Mouse (Mus musculus) midbrain, embryonic 14.5 days (tissue): ENCODE measurements at regions not wholly inside any gene's neighbourhood (a gene's known extent, or its start where the extent isn't known, plus 50 kb on each side); places are given as distances from the start of the nearest gene placed in this dataset.

Experiments used
- ATAC-seq: fragments of 200-750 bp; cut with Nextera tagmentation; 2 replicates; pipeline ENCODE4 v1.8.0; 2017; ENCODE audit warnings: moderate number of reproducible peaks, moderate library complexity; ENCODE audit not compliant: low FRiP score, low TSS enrichment
- DNase-seq: peaks from one replicate; pipeline ENCODE4 v3.0.0-alpha.2; 2015
- H3K27ac ChIP-seq: fragments of 300-500 bp; sonication (generic); replicated peaks from 2 replicates; pipeline ENCODE4 v1.5.1; 2014; ENCODE audit warnings: mild to moderate bottlenecking, low read depth, low read length, moderate library complexity
- H3K27me3 ChIP-seq: fragments of 300-500 bp; sonication (generic); 2 replicates; pipeline ENCODE4 v1.6.1; 2014; ENCODE audit warnings: low read length, control low read depth, mixed read lengths; ENCODE audit not compliant: control insufficient read depth, insufficient read depth
- H3K36me3 ChIP-seq: fragments of 300-500 bp; sonication (generic); 2 replicates; pipeline ENCODE4 v1.6.1; 2014; ENCODE audit warnings: low read length, control low read depth; ENCODE audit not compliant: control insufficient read depth, insufficient read depth
- H3K4me1 ChIP-seq: fragments of 300-500 bp; sonication (generic); 2 replicates; pipeline ENCODE4 v1.6.1; 2014; ENCODE audit warnings: mild to moderate bottlenecking, antibody characterized with exemption, low read length, control low read depth; ENCODE audit not compliant: control insufficient read depth, insufficient read depth
- H3K4me2 ChIP-seq: fragments of 300-500 bp; sonication (generic); 2 replicates; pipeline ENCODE4 v1.6.1; 2014; ENCODE audit warnings: mild to moderate bottlenecking, low read length, moderate library complexity
- H3K4me3 ChIP-seq: fragments of 300-500 bp; sonication (generic); replicated peaks from 2 replicates; pipeline ENCODE4 v1.5.1; 2014; ENCODE audit warnings: low read depth, low read length
- H3K9ac ChIP-seq: fragments of 300-500 bp; sonication (generic); replicated peaks from 2 replicates; pipeline ENCODE4 v1.6.1; 2014; ENCODE audit warnings: mild to moderate bottlenecking, low read length, moderate library complexity
- H3K9me3 ChIP-seq: fragments of 300-500 bp; sonication (generic); 2 replicates; pipeline ENCODE4 v1.6.1; 2016; ENCODE audit warnings: low read length, control low read depth, mixed read lengths; ENCODE audit not compliant: control insufficient read depth
- WGBS: fragments of 180-500 bp; shearing (Covaris S2); extraction: QIAGEN DNeasy Blood & Tissue Kit; methylation state at CpG from one replicate; pipeline ENCODE4 v1.1.7; 2014; 5-methylcytosine and 5-hydroxymethylcytosine counted together

GRCm38 (mm10) chr12:25883771-25884171 lies 531.3 kb downstream of the Rnf144a start:
- 80% methylated on average over 5 of the region's 5 CpGs for WGBS
- DNase-seq, result no peak
- H3K9me3 ChIP-seq, result no peaks in the 10 kb centered on the region

GRCm38 (mm10) chr12:25871816-25872215 lies 543.2 kb downstream of the Rnf144a start:
- Histone ChIP-seq H3K9me3 (no peaks in the 10 kb centered on the region), H3K27ac (peak overlapping the region; percentile 74), H3K36me3 (no peaks in the 10 kb centered on the region), H3K9ac (no peak overlapping the region), H3K4me1 (peaks cover 12% of the 10 kb centered on the region; the same call in 1 of the 2 replicates), H3K27me3 (no peaks in the 10 kb centered on the region), H3K4me3 (no peak overlapping the region), H3K4me2 (peak overlapping the region; percentile 43)
- ATAC-seq, result no peak
- 87% methylated on average over 4 of the region's 4 CpGs for WGBS
- DNase-seq, result no peak

More at GRCm38 (mm10) chr12:25883771-25884171, 531.3 kb downstream of the Rnf144a start:
- Histone ChIP-seq H3K27me3 (no peaks in the 10 kb centered on the region), H3K4me2 (no peak overlapping the region), H3K27ac (no peak overlapping the region), H3K4me1 (no peaks in the 10 kb centered on the region), H3K9ac (no peak overlapping the region), H3K36me3 (no peaks in the 10 kb centered on the region), H3K4me3 (no peak overlapping the region)
- ATAC-seq, result no peak

- DNase-seq, result peak; percentile 89
- no peaks in the 10 kb centered on the region for H3K9me3 ChIP-seq
- peak overlapping the region; percentile 18; the same call in 1 of the 2 replicates for H3K9ac ChIP-seq
- peak overlapping the region; percentile 43 for H3K4me2 ChIP-seq
- peak overlapping the region; percentile 74 for H3K27ac ChIP-seq
- peak; percentile 89 for ATAC-seq
- H3K4me1 ChIP-seq, result peaks cover 12% of the 10 kb centered on the region; the same call in 1 of the 2 replicates
- no peaks in the 10 kb centered on the region for H3K36me3 ChIP-seq
- H3K27me3 ChIP-seq, result no peaks in the 10 kb centered on the region
- 17% methylated on average over 11 of the region's 11 CpGs for WGBS
- no peak overlapping the region for H3K4me3 ChIP-seq
Measured at GRCm38 (mm10) chr12:25871001-25871461, 544.0 kb downstream of the Rnf144a start.

- Histone ChIP-seq H3K27me3 (no peaks in the 10 kb centered on the region), H3K4me2 (no peak overlapping the region), H3K36me3 (no peaks in the 10 kb centered on the region), H3K9me3 (no peaks in the 10 kb centered on the region), H3K9ac (no peak overlapping the region), H3K27ac (no peak overlapping the region), H3K4me3 (no peak overlapping the region), H3K4me1 (peaks cover 12% of the 10 kb centered on the region; the same call in 1 of the 2 replicates)
- ATAC-seq (no peak), DNase-seq (no peak)
Measured at GRCm38 (mm10) chr12:25869846-25870245, 545.2 kb downstream of the Rnf144a start.

GRCm38 (mm10) chr12:25865063-25865462 lies 550.0 kb downstream of the Rnf144a start:
- ATAC-seq (no peak), DNase-seq (peak; percentile 26)
- Histone ChIP-seq H3K4me2 (no peak overlapping the region), H3K4me3 (no peak overlapping the region), H3K4me1 (no peaks in the 10 kb centered on the region), H3K27ac (no peak overlapping the region), H3K27me3 (no peaks in the 10 kb centered on the region), H3K9ac (no peak overlapping the region), H3K36me3 (no peaks in the 10 kb centered on the region), H3K9me3 (no peaks in the 10 kb centered on the region)
- WGBS, result 86% methylated on average over 3 of the region's 3 CpGs

GRCm38 (mm10) chr12:25864113-25864852 lies 550.8 kb downstream of the Rnf144a start:
- Histone ChIP-seq H3K36me3 (no peaks in the 10 kb centered on the region), H3K9me3 (no peaks in the 10 kb centered on the region), H3K4me1 (no peaks in the 10 kb centered on the region), H3K27me3 (no peaks in the 10 kb centered on the region), H3K4me3 (no peak overlapping the region), H3K27ac (no peak overlapping the region), H3K4me2 (no peak overlapping the region), H3K9ac (no peak overlapping the region)
- no peak for DNase-seq
- no peak for ATAC-seq
- 79% methylated on average over 7 of the region's 7 CpGs for WGBS

GRCm38 (mm10) chr12:25861100-25861499 lies 554.0 kb downstream of the Rnf144a start:
- no peak overlapping the region for H3K9ac ChIP-seq
- no peaks in the 10 kb centered on the region for H3K4me1 ChIP-seq
- 93% methylated on average over 3 of the region's 3 CpGs for WGBS
- H3K4me2 ChIP-seq, result no peak overlapping the region
- no peak overlapping the region for H3K27ac ChIP-seq
- no peaks in the 10 kb centered on the region for H3K9me3 ChIP-seq
- DNase-seq, result no peak
- no peak for ATAC-seq
- no peaks in the 10 kb centered on the region for H3K27me3 ChIP-seq
- no peak overlapping the region for H3K4me3 ChIP-seq
- H3K36me3 ChIP-seq, result no peaks in the 10 kb centered on the region

GRCm38 (mm10) chr12:25858397-25858796 lies 556.7 kb downstream of the Rnf144a start:
- no peaks in the 10 kb centered on the region for H3K9me3 ChIP-seq
- no peaks in the 10 kb centered on the region for H3K27me3 ChIP-seq
- DNase-seq, result no peak
- H3K9ac ChIP-seq, result no peak overlapping the region
- H3K36me3 ChIP-seq, result no peaks in the 10 kb centered on the region
- no peak overlapping the region for H3K4me3 ChIP-seq
- no peak for ATAC-seq
- no peak overlapping the region for H3K4me2 ChIP-seq
- WGBS, result 87% methylated on average over 6 of the region's 6 CpGs
- no peaks in the 10 kb centered on the region for H3K4me1 ChIP-seq
- H3K27ac ChIP-seq, result no peak overlapping the region

GRCm38 (mm10) chr12:25830057-25830456 lies 585.0 kb downstream of the Rnf144a start:
- Histone ChIP-seq H3K9me3 (no peaks in the 10 kb centered on the region), H3K27me3 (no peaks in the 10 kb centered on the region), H3K27ac (no peak overlapping the region), H3K4me3 (no peak overlapping the region), H3K9ac (no peak overlapping the region), H3K4me2 (no peak overlapping the region), H3K4me1 (0 out of 2 replicates have a peak, but pooled peaks cover 4% of the 10 kb centered on the region), H3K36me3 (no peaks in the 10 kb centered on the region)
- ATAC-seq, result no peak
- 66% methylated on average over 7 of the region's 7 CpGs for WGBS
- no peak for DNase-seq
